Mouse (Mus musculus): Measurements from ENCODE around the gene Olfr1458.

DNA sequence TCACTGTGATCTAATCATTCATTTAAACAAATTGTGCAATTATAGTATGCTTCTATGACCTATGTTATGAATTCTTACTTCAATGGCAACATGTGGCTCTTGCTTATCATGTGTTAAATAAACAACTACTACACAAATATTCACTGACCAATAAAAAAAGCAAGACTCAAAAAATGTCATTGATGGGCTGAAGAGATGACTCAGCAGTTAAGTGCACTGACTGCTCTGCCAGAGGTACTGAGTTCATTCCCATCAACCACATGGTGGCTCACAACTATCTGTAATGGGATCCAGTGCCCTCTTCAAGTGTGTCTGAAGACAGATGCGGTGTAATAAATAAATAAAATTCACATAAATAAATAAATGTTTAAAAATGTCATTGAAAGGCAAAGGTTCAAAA is 12.7 kb downstream of the Olfr1458 start:
- no peak for TF ChIP-seq CTCF (IDR thresholded peaks at IDR 0.05; ENCODE audit: low read depth, low read length)
- TF ChIP-seq POLR2A (IDR thresholded peaks at IDR 0.05; ENCODE audit: extremely low read depth, insufficient read depth, low read length), result no peak

All from liver, adult 2 months (tissue).